Mouse (Mus musculus) liver, adult 10 weeks (tissue): ENCODE measurements around the gene Klf17. TPM values are rescaled to one million over a fixed set of nuclear protein-coding genes. Genes with fewer than 3 reads are reported as not detected.

Experiments used
- polyA plus RNA-seq: library from polyadenylated mRNA; stranded (reverse); fragments of 350-450 nt; fragmentation: Illumina TruSeq; extraction: RNeasy Lipid Tissue Mini Kit (QIAGEN cat#74804); gene quantifications from one replicate; pipeline ENCODE4 v1.2.3, GENCODE M21; 2014; ENCODE audit warnings: low read depth, low replicate concordance

Gene Klf17
- polyA plus RNA-seq: not detected

DNA sequence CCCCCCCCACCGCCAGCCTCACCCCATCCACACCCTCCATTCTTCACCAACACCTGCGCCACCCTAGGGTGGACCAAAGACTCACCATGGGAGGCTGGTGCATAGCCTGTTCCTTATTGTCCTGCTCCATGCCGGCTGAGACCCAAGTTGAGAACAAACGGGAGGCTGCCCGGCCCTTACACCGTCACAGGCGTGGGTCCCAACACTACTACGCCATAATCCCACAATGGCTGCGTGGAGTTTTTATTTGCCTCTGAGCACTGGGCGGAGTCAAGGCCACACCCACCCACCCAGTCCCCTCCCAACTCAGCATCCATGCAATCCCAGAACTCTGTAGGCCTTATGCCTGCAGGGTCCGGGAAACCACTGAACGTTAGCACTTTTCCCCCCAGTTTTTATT, at the start of gene Klf17:
Gene Klf17, minus strand, starts transcription at position 233 of the 400 bp plus-strand sequence.

DNA sequence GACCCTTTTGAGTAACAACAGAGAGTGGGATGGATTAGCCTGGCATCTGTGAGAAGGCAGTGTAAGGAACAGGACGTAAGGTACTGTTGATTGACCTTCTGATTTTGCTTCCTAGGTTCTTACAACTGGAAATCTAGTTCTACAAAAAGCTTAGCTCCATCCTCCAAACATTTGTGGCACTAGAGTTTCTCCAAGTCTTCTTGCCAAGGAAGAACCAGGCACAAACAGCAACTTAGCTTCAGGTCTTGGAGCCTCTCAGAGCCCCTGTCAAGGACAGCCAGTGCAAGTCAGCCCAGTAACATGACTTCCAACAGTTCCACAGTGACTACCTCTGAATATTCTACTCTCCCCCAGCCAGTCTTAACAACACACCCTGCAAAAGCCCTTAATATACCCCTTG, 41.3 kb downstream of the Klf17 start, which contains the start of gene Gm12845:
Gene Gm12845, plus strand, starts transcription at position 301 of the 400 bp plus-strand sequence.

Other genes starting within 250 kb of the Klf17 start
- 8.1 TPM for gene Eri3, start 215.3 kb downstream of the Klf17 start, polyA plus RNA-seq
- 1.2 TPM for gene Dmap1, start 83.4 kb downstream of the Klf17 start, polyA plus RNA-seq
- gene Gm12845, start 41.2 kb downstream of the Klf17 start, polyA plus RNA-seq: not detected
- gene Slc6a9, start 68.9 kb upstream of the Klf17 start, polyA plus RNA-seq: 3.1 TPM
- gene Ccdc24, start 106.9 kb upstream of the Klf17 start, polyA plus RNA-seq: not detected
- gene B4galt2, start 117.8 kb upstream of the Klf17 start, polyA plus RNA-seq: not detected
- gene Atp6v0b, start 121.7 kb upstream of the Klf17 start, polyA plus RNA-seq: 37.1 TPM
- 1.2 TPM for gene Dph2, start 126.4 kb upstream of the Klf17 start, polyA plus RNA-seq
- gene Ipo13, start 149.4 kb upstream of the Klf17 start, polyA plus RNA-seq: 2.3 TPM
- gene Artn, start 164.1 kb upstream of the Klf17 start, polyA plus RNA-seq: not detected